Mouse (Mus musculus): ENCODE results near the gene Gm10283. TPM values are rescaled to one million over a fixed set of nuclear protein-coding genes. Genes with fewer than 3 reads are reported as not detected.
"Not testable (repeated sequence)": the region's sequence is repeated elsewhere in the genome, so short reads cannot be mapped to it uniquely, and the experiment has no call there.

Gene Gm10283
- total RNA-seq (2022) = not detected

DNA sequence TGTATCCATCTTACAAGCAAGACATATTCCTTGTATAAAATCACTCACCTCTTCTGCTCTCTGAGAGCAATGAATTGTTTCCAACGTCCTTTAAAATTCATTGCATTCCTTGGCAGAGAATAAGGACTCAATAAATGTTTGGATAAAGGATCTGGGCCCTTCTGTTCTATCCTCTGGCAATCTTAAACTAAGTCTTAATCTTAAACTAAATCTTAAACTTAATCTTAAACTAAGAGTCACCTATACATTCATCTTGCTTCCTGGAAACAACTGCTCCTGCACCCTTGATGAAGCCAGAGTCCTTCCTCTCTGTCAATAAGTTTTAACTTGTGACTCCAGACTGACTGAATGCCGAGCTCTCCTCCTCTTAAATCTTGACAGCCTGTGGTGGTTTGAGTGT, at the start of gene Gm10283:
TSS of gene Gm10283 (minus strand) at position 101 of the 400 bp plus-strand sequence.
- DNase-seq (ENCODE audit: low spot score in 2 of 2) = no peak

DNA sequence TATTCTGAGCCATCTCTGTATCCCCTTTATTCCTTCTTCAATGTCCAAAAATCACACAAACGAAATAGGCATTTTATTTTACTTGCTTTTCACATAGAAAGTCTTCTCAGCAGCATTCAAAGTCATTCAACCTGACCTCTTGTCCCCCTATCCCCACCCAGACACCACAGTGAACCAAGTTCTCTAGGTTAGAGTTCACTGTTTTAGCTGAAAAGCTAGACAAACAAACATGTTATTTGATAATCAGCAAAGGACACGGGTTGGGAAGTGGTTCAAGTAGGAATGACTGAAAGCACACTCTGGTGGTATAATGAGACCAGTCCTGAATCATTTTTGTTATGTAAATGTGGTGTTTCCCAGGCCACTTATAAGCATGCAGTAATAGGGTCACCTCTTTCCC, 31.9 kb upstream of the Gm10283 start:
- no peak for DNase-seq (ENCODE audit: low spot score in 2 of 2)

DNA sequence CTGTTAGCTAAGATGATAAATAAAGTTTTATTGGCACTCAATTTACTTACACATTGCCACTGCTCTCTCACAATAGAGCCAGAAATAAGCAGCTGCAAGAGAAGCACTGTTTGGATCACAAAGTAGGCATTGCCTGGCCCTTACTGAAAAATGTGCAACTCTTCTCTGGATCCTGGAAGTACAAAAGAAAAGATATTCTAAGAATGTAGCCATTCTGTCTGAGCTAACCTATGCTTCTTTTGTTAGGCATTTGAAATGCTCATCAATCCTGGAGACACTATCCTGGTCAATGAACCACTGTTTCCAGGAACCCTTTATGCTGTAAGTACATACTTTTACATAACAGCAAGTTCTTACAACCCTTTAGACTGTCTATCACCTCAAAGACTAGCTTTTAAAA, 15.3 kb upstream of the Gm10283 start:
- DNase-seq (ENCODE audit: low spot score in 2 of 2) = no peak

DNA sequence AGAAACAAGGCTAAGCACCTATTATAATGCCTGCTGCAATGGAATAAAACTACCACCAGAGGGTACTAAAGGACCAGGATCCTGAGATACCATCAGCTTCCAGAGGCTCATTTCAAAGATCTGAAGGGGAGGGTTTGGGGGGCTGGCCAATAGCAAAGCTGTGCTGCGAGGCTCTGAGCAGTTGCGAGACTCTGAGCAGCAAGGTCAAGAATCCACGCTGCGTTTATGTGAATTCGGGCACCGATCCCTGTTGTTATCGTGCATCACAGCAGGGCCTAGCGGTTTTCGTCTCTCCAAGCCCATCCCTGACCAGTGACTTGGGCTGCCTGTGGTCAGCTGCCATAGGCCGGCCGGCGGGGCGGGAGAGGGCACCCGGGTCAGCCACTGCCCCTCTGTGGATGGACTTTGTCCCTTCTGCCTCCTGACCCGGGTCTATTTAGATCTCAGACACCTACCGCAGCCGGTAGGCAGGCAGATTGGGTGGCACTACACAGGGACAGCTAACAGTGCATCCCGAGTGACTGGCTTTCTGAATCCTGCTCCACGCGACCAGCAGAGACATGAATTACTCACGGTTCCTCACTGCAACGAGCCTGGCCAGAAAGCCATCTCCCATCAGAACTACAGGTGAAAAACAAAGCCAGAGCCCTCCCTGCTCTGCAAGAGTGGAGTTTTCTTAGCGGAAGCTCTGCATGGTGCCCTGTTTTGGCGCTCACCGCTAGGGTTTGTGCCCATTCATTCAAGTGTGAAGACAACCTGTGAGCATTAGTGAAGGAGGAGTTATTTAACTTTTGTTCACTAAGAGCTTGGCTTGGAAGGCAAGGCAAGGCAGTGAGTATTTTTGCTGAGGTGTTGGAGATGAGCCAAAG, 2.9 kb upstream of the Gm10283 start, which contains the start of gene Aadat:
TSS of gene Aadat (plus strand) at position 280 of the 869 bp plus-strand sequence.
- DNase-seq (ENCODE audit: low spot score in 2 of 2) = peak; percentile 61 to 64

DNA sequence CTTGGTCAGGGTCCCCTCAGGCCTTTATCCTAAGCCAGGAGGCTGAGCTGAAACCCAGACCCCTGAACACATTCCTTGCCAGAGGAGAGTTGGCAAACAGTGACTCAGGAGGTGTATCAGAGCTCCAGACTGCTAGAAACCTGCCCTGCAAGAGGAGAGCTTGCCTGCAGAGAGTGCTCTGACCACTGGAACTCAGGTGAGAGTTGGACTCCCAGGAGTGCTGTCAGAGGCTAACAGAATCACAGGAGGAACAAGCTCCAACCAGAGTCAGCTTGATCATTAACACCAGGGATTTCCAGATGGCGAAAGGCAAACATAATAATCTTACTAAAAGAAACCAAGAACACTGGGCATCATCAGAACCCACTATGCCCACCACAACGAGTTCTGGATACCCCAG, 8.0 kb downstream of the Gm10283 start:
- not testable (repeated sequence) for DNase-seq (ENCODE audit: low spot score in 2 of 2)

DNA sequence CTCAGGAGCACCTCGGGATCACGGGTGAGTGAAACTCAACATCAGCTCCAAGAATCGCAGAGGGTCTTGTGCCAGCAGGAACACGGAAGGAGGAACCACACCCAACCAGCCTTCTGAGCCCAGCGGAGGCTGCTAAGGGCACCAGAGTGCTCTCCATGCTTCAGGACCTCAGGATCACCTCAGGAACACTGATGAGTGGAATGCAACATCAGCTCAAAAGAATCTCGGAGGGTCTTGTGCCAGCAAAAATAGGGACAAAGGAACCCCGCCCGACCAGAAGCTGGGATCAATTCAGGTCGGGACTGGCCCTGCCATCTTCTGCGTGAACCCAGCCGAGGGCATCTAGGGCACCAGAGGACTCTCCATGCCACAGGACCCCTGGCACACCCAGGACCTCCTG, 8.4 kb downstream of the Gm10283 start:
- no peak for DNase-seq (ENCODE audit: low spot score in 2 of 2)

DNA sequence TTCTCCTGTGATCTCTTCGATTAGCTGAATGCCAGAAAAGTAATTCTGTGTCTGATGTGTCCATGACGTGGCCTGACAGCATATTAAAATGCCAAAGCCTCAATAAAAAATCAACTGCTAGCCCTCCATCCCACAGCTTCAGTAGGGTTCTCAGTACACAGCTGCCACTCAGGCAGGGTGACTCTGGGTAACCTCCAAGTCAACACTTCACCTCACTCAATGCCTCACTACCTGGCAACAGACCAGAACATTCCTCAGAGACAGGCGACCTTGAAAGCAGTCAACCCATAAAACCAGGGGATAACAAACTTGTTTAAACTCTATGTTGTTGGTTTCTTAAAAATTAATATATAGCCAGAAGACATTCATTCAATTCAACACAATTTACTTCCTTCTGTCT, 10.5 kb downstream of the Gm10283 start:
- DNase-seq (ENCODE audit: low spot score in 2 of 2) = no peak

DNA sequence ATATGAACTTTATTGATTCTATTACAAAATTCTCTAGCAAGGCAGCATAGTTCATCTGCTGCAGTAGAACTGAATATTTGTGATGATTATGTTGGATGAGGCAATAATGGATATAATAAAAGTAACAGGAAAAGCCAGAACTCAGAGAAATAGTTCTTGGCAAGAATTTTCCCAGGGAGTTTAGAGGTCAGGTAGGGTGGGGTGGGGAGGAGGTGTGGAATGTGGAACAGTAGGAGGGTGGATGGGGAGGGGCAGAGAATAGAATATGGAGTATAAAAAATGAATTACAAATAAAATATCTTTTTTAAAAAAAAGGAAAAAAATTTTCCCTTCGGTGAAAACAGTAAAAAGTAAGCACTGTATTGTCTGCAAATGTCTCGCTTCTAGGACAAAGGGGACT, 11.1 kb downstream of the Gm10283 start:
- no peak for DNase-seq (ENCODE audit: low spot score in 2 of 2)

DNA sequence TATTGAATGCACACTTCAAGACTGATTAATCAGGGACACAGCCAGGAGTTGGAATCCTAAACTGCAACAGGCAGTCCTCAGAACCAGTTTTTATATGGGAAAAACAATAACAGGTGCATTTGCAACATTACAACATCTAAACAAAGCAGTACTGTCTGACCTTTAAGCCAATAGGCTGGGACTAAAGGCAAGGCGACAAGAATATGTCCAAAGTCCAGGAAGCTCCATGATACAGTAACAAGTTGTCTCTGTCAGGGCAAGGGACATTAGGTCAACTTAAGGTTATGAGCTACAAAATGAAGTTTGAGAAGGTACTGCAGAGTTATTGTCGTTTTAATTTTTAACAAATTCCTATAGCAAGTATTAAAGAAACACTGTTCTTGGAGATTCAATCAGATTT, 12.9 kb downstream of the Gm10283 start:
- DNase-seq (ENCODE audit: low spot score in 2 of 2) = no peak

DNA sequence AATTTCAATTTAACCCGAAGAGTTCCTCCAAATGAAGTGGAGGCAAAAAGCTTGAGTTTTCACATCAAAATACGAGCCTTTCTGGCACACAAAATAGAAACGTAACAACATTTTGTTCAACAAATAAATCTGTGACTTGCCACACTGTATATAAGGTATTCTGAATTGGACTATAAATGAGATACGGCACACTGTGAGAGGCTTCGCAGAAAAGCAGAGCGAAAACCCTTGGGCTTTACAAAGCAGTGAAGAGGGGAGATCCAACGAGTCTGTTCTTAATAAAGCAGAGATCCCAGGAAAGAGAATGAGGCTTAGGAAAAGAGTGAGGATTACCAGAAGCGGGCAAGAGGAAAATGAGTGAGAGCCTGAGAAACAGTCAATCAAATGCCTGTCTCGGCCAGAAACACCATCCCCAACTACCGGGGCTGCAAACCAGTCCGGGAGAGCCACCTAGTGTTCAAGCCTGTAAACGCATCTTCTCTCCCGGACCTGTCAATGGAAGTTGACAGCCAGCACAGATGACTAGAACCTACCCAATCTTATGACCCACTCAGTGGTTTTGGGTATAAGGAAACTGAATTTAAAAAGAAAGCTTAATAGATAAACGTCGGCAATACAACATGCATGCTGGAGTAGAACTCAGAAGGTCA, 36.2 kb downstream of the Gm10283 start:
- peak; percentile 36 to 76 for DNase-seq (ENCODE audit: low spot score in 2 of 2)

DNA sequence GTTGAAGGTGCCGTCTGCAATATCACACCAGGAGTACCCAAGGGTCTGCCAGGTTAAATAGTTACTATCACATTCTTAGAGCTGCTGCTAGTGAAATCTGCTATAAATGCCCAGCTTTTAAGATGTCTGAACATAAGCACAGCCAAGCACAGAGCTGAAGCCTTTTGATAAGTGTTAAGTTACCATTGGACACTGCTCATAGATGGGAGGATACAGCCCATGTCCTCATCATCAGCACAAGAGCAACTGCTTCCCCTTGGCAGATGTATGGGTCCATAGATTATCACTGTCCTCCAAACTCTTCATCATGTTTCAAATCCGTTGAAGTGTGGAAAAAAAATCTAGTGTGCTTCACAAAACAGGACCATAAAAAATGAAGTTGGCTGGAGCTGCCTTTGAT, 53.7 kb downstream of the Gm10283 start:
- DNase-seq (ENCODE audit: low spot score in 2 of 2) = no peak

DNA sequence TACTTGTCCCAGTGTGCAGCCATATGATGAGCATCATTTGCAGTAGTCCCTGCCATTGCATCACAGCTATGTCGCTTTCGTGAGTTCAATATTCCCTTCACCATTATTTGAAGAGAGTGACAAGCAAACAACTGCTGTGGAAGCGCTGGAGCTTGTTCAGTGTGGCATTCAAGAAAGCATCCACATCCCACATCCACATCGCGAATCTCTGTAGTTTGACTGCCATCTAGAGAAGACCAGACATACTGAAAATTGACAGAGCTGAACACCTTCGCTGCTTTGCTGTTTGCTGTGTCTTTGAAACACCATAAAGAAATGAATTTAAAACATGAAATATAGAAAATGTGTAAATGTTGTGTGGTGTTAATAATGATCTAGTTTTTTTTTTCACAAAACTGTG, 58.0 kb downstream of the Gm10283 start:
- DNase-seq (ENCODE audit: low spot score in 2 of 2) = peak; percentile 5 to 17

DNA sequence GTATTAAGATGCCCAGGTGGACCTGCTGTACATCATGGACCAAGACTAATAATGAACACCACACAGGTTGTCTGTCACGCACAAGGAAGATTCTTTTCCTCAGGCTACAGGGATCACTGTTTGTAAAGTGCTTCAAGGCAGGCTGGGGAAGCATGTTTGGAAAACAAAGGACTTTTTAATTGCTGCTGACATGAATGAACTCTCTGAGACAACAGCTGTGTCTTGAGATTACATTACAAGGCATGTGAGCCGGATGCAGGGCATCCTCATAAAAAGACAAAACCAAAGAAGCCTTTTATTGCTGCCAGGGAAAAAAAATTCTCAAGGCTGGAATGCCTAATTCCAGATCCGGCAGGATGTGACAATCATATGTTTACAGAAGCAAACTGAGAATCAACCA, 64.4 kb downstream of the Gm10283 start:
- DNase-seq (ENCODE audit: low spot score in 2 of 2) = no peak

DNA sequence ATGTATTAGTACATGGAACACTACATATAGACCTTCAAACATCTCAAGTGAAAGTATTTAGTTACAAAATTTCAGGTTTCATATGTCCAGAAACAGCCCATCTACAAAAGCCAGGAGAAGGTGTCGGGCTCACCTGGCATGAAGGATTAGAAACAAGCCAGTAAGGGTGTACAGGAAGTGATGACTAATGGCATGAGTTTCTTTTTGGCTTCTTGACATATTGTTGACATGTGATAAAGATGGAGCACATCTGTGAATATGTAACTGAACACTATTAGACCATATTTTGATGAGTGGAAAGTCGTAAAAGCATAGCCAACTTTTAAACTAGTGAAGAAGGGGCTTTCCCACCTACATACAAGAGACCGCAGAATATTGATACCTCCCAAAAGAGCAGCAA, 66.1 kb downstream of the Gm10283 start:
- no peak for DNase-seq (ENCODE audit: low spot score in 2 of 2)

DNA sequence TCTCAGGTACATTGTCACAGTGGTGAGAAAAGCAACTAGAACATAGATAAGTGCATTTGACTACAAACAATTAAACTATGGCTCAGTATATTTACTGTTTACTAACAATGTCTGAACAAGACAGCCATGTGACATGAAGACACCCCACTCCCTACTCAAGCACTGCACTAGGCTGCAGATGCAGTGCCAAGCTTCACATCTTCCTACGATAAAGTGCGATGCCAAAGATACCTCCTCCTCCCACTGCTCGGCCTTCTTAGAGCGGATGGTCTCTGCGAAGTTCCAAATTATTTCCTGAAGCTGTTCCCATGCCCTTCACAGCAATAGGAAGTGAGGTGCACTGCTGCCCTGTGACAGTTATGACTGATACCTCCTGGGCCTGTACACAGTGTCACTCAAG, 70.3 kb downstream of the Gm10283 start:
- DNase-seq (ENCODE audit: low spot score in 2 of 2) = no peak

DNA sequence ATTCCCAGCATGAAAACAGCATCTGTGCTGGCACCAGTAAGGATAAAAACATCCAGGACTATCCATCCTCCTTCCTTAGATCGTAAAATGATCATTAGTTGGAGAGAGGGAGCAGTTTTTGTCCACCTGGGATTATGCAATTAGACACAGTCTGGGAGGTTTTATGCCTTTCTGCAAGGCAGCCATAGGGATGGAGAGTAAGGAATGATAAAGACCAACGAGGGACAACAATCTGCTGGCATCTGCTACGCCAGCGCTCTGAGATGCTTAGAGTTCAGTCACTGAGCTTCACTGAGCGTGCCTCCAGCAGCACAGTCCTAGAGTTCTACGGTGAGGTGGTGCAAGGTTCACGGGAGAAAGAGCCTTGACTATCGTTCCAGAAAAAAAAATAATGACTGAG, 96.6 kb downstream of the Gm10283 start:
- DNase-seq (ENCODE audit: low spot score in 2 of 2) = no peak

DNA sequence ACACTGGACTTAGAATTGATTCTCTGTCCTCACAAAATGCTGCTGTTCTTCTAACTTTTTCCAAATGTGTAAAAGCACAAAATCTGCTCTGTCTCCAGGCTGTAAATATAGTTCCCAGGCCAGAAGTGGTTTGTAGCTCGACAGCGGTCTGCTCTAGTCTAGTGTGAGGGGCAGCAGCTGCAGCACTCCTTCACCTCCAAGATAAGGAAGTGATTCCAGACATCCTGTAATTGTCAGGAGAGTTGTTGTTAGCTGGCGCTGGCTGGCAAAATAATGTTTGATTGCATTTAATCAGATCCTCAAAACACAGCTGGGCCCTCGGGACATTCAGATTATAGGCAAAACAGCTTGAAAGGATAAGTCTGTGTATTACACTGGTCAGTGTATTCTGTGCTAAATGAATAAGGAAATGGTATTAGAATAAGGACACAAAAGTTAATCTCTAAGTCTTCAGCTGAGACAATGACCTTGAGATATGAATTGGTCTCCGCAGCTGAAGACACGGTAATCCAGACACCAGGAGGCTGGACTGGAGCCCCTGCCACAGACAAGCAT, 97.9 kb downstream of the Gm10283 start:
- no peak for DNase-seq (ENCODE audit: low spot score in 2 of 2)

DNA sequence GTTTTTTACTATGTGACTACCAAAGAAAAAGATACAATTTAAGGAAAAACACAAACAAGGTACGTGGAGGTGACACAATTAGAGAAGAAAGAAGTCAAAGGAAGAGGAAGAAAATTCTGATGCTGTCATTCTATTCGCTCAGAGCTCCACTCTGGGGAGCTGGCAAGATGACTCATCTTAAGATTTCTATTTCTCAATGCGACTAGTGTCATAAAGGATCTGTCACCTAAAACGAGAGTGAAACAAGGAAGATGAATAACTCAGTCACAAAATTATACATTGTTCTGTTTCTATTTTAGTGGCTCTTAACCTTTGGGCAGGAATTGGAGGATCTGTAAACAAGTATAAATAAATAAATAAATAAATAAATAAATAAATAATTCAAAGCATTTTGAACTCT, 109.3 kb downstream of the Gm10283 start:
- DNase-seq (ENCODE audit: low spot score in 2 of 2) = no peak

DNA sequence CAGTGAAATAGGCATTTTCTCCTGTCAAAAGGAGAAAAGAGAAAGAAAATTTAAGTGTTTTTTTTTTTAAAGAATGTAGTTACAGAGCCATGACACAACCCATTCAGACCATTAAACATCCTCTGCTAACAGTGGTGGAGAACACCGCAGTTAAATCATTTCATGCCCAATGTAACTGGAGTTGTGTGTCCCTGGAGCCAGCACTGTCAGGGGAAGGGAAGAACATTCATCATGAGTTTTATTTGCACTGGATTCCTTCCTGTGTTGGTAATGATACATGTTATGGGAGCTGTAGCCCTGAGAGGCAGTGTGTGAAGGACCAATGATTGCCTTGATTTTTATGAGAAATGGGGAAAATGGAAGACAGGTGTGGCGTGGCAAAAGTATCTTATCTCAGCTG, 116.4 kb downstream of the Gm10283 start:
- no peak for DNase-seq (ENCODE audit: low spot score in 2 of 2)
